Comparison of ENCODE assay signal across 8 mouse cellular contexts in the genomic region with DNA sequence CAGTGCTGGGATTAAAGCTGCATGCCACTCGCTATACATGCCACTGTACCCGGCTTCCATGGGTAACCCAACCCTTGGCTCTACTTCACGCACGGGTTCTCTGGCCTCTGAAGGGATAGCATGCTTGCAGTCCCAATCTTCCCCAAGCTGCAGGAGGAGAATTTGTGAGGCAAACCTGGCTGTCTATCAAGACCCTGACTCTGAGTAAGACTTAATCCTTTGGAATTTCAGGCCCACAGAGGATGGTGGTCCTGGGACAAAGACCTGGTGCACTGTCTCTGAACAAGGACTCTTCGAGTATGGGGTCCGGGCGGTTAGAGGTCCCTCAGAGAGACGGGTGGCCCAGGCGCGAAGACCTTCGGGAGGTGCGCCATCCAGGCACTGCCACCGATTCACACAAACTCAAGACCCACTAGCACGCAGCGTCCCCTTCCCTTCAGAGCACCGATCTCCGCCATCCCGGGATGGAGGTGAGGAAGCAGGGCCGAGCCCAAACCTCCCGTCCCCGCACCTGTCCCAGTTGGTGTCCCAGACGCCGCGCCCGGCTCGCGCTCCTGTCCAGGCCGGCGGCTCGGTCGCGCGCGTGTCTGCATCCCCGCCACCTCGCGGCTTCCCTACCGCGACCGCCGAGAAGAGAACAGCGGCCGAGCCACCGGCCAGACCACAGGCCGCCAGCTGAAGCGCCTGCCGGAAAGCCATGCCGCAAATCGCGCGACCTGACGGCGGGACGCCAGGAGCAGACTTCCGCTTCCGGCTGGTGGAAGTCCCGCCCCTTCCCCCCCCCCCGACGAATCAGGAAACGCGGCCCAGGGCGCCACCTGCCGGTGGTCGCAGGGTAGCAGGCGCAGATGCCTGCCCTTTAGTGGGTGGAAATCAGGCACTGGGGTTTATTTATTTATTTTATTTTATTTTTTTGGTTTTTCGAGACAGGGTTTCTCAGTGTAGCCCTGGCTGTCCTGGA. TPM values are rescaled to one million over a fixed set of nuclear protein-coding genes. Genes with fewer than 3 reads are reported as not detected.
DNase-seq lines count a peak whose midpoint lies in the region; ATAC-seq and TF ChIP-seq lines count a peak whose summit lies in the region.

A gene (minus strand): TSS at position 773 of the 961 bp plus-strand sequence.

- H3K9ac ChIP-seq in forebrain, postnatal 0 days, result peak within 1 kb of the TSS; percentile 94
- H3K9ac ChIP-seq in lung, embryonic 15.5 days, result peak within 1 kb of the TSS; percentile 92

- H3K27me3 ChIP-seq in G1E (ENCODE audit: insufficient read depth, low read length), result no peaks in the 10 kb centered on the region
- no peaks in the 10 kb centered on the region for H3K27me3 ChIP-seq in forebrain, postnatal 0 days (ENCODE audit: insufficient read depth, low read length)
- no peaks in the 10 kb centered on the region for H3K27me3 ChIP-seq in lung, embryonic 15.5 days

- no peaks in the 10 kb centered on the region for H3K9me3 ChIP-seq in G1E (replicated peaks)
- no peaks in the 10 kb centered on the region for H3K9me3 ChIP-seq in forebrain, postnatal 0 days (ENCODE audit: low read length)
- H3K9me3 ChIP-seq in lung, embryonic 15.5 days, result no peaks in the 10 kb centered on the region

- 1% methylated on average over 62 of the region's 66 CpGs for WGBS in forebrain, postnatal 0 days
- 2% methylated on average over 64 of the region's 66 CpGs for WGBS in lung, embryonic 15.5 days

- DNase-seq in G1E (ENCODE audit: low spot score), result peak; percentile 81
- DNase-seq in cerebellum, adult 18-20 months, result peak; percentile 85 to 94
- DNase-seq in forebrain, postnatal 0 days, result peak; percentile 94
- peak; percentile 95 for DNase-seq in heart, postnatal 4 days
- peak; percentile 57 to 85 for DNase-seq in layer of hippocampus, adult 8-10 months (ENCODE audit: low spot score in 2 of 2)
- peak; percentile 72 for DNase-seq in ovary, adult 18-20 months (ENCODE audit: low spot score)
- peak; percentile 90 for DNase-seq in thymus, postnatal 0 days (ENCODE audit: low spot score)

- peaks cover 44% of the 10 kb centered on the region for H3K4me1 ChIP-seq in G1E (ENCODE audit: insufficient read depth, low read depth, low read length)
- peaks cover 6% of the 10 kb centered on the region for H3K4me1 ChIP-seq in forebrain, postnatal 0 days (ENCODE audit: insufficient read depth)
- peaks cover 6% of the 10 kb centered on the region for H3K4me1 ChIP-seq in lung, embryonic 15.5 days

- H3K27ac ChIP-seq in forebrain, postnatal 0 days (ENCODE audit: low read depth, low read length), result peak within 1 kb of the TSS; percentile 70
- H3K27ac ChIP-seq in lung, embryonic 15.5 days, result peak within 1 kb of the TSS; percentile 64; the same call in 1 of the 2 replicates

- H3K36me3 ChIP-seq in G1E (replicated peaks), result peaks cover 52% of the 10 kb centered on the region
- peaks cover 29% of the 10 kb centered on the region for H3K36me3 ChIP-seq in forebrain, postnatal 0 days (ENCODE audit: insufficient read depth)
- peaks cover 26% of the 10 kb centered on the region for H3K36me3 ChIP-seq in lung, embryonic 15.5 days

- peak within 1 kb of the TSS; percentile 99 for H3K4me3 ChIP-seq in G1E (ENCODE audit: low read depth, low read length)
- peak within 1 kb of the TSS; percentile 89 for H3K4me3 ChIP-seq in forebrain, postnatal 0 days (ENCODE audit: low read depth, low read length)
- peak within 1 kb of the TSS; percentile 99 for H3K4me3 ChIP-seq in lung, embryonic 15.5 days

- peak; percentile 58 for ATAC-seq in G1E (ENCODE audit: extremely low read depth, insufficient number of reproducible peaks, low FRiP score, poor library complexity, severe bottlenecking)
- peak; percentile 92 for ATAC-seq in forebrain, postnatal 0 days
- peak; percentile 81 for ATAC-seq in lung, embryonic 15.5 days (ENCODE audit: borderline replicate concordance, extremely low read depth, low FRiP score, low TSS enrichment)

- peak within 1 kb of the TSS; percentile 81 for H3K4me2 ChIP-seq in forebrain, postnatal 0 days (ENCODE audit: low read depth)
- peak within 1 kb of the TSS; percentile 86 for H3K4me2 ChIP-seq in lung, embryonic 15.5 days

- 0 out of 2 replicates have a peak, but pooled peaks have one; percentile 32 for TF ChIP-seq CTCF in G1E (IDR thresholded peaks at IDR 0.05; ENCODE audit: low read depth, low read length)
- TF ChIP-seq CTCF in forebrain, postnatal 0 days (IDR thresholded peaks at IDR 0.05; ENCODE audit: low read depth), result peak; percentile 86

RNA-seq across cellular contexts. Expression of the gene that starts here (rescaled TPM):
- 52.8 and 69.2 TPM in 2 replicates for total RNA-seq in G1E (2014; fragmentation: Nextera tagmentation)
- 67.0 and 76.5 TPM in 2 replicates for total RNA-seq in G1E (2017)
- polyA plus RNA-seq in G1E (2012), result 20.9 and 23.8 TPM in 2 replicates
- 154 and 169 TPM in 2 replicates for total RNA-seq in forebrain, postnatal 0 days (2014; rRNA removed)
- 117 and 120 TPM in 2 replicates for polyA plus RNA-seq in forebrain, postnatal 0 days (2015; fragmentation: Nextera tagmentation; extraction: Ambion mirVana)
- total RNA-seq in heart, postnatal 4 days (2021), result 10 to 100 TPM; 41.4 to 42.8 TPM
- 10 to 100 TPM; 52.1 to 57.2 (median 54.9) TPM for total RNA-seq in layer of hippocampus, adult 8-10 months (2022)
- 57.5 and 57.9 TPM in 2 replicates for polyA plus RNA-seq in lung, embryonic 15.5 days (2015; fragmentation: Nextera tagmentation; extraction: Ambion mirVana)
- polyA plus RNA-seq in thymus, postnatal 0 days (2015; fragmentation: Nextera tagmentation; extraction: Ambion mirVana), result 64.7 and 67.4 TPM in 2 replicates

Comparison
In these comparisons a context has a peak if more than half of its experiments do, and no peak if none do; other contexts are left out.
1. Peak in every context shown above with its lines: DNase-seq, ATAC-seq, H3K4me3 ChIP-seq and H3K27ac ChIP-seq.